Mouse (Mus musculus): ENCODE measurements around the gene Sgms2.

DNA sequence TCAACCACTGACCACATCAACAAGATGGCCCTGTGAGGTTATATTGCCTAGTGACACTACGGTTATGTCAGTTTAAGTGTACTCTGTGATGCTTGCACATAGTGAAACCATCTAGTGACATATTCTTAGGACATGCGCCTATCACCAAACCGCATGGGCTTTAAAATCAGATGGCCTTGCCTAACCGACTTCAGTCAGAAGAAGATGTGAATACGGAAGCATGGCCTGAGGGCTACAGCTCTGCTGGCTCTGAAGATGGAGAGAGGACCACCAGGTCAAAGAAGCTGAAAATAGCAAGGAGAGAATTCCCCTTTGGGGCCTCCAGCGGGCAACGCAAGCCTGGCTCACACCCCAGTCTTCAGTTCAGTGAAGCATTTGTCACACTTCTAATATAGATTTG lies 194.3 kb downstream of the Sgms2 start:
- TF ChIP-seq CTCF (IDR thresholded peaks at IDR 0.05) (no peak), EP300 (IDR thresholded peaks at IDR 0.05) (no peak)

Measured in lung, postnatal 0 days (tissue).